Mouse (Mus musculus) ES-CJ7 (cell line): ENCODE results near the gene Vmn1r127.
"Not testable (repeated sequence)": the region's sequence is repeated elsewhere in the genome, so short reads cannot be mapped to it uniquely, and the experiment has no call there.

ENCODE experiments used
- DNase-seq: peaks from one replicate; pipeline ENCODE4 v3.0.0; 2011; ENCODE audit warnings: low read depth, low spot score

Gene Vmn1r127

GRCm38 (mm10) chr7:21319761-21320160 lies at the start of gene Vmn1r127:
Vmn1r127 (minus strand) TSS chr7:21319861.
- not testable (repeated sequence) for DNase-seq

GRCm38 (mm10) chr7:21361191-21361590 lies 41.5 kb upstream of the Vmn1r127 start, which contains the start of gene Vmn1r129:
Vmn1r129 (minus strand) TSS chr7:21361291.
- DNase-seq: not testable (repeated sequence)

GRCm38 (mm10) chr7:21349073-21349472 lies 29.4 kb upstream of the Vmn1r127 start, which contains the start of gene Vmn1r128:
Vmn1r128 (plus strand) TSS chr7:21349373.
- DNase-seq: not testable (repeated sequence)

- DNase-seq: not testable (repeated sequence)
These were observed 18.3 kb downstream of the Vmn1r127 start, which contains the start of gene Vmn1r126 for GRCm38 (mm10) chr7:21301367-21301766. Vmn1r126 (minus strand) TSS chr7:21301467.

- not testable (repeated sequence) for DNase-seq
These were observed 47.8 kb downstream of the Vmn1r127 start, which contains the start of gene Vmn1r125 for GRCm38 (mm10) chr7:21271879-21272278. Vmn1r125 (plus strand) TSS chr7:21272179.
